Mouse (Mus musculus) small intestine, adult 2 months (tissue): ENCODE results near the gene Clec4a2.

Source experiments
- CTCF ChIP-seq: fragments of 200-500 bp; IDR thresholded peaks from 2 replicates; pipeline ENCODE4 v1.5.1; 2012; ENCODE audit warnings: low read depth, mild to moderate bottlenecking, control low read depth, inconsistent platforms, low read length, moderate library complexity, mixed read lengths; ENCODE audit not compliant: insufficient replicate concordance, insufficient read length; ENCODE audit errors: extremely low read depth
- POLR2A ChIP-seq: fragments of 200-500 bp; IDR thresholded peaks from 2 replicates; pipeline ENCODE4 v1.6.1; 2012; ENCODE audit warnings: low read depth, mild to moderate bottlenecking, control low read depth, inconsistent platforms, low read length, moderate library complexity

- TF ChIP-seq POLR2A, result no peak
- no peak for TF ChIP-seq CTCF
Measured at GRCm38 (mm10) chr6:123175549-123175948, 69.3 kb downstream of the Clec4a2 start.
